Mouse (Mus musculus) liver, embryonic 15.5 days (tissue): ENCODE measurements around the gene Poldip3. TPM values are rescaled to one million over a fixed set of nuclear protein-coding genes. Genes with fewer than 3 reads are reported as not detected.

ENCODE experiments used
- ATAC-seq: fragments of 200-750 bp; cut with Nextera tagmentation; 2 replicates; pipeline ENCODE4 v1.8.0; 2017; ENCODE audit warnings: moderate number of reproducible peaks, mild to moderate bottlenecking, moderate library complexity; ENCODE audit not compliant: insufficient read depth
- H3K27ac ChIP-seq: fragments of 300-500 bp; sonication (generic); replicated peaks from 2 replicates; pipeline ENCODE4 v1.5.1; 2015; ENCODE audit warnings: mild to moderate bottlenecking, inconsistent platforms
- H3K27me3 ChIP-seq: fragments of 300-500 bp; sonication (generic); 2 replicates; pipeline ENCODE4 v1.6.1; 2015; ENCODE audit warnings: mild to moderate bottlenecking, inconsistent platforms
- H3K36me3 ChIP-seq: fragments of 300-500 bp; sonication (generic); replicated peaks from 2 replicates; pipeline ENCODE4 v1.6.1; 2015; ENCODE audit warnings: moderate library complexity, mild to moderate bottlenecking, inconsistent platforms
- H3K4me1 ChIP-seq: fragments of 300-500 bp; sonication (generic); replicated peaks from 2 replicates; pipeline ENCODE4 v1.6.1; 2015; ENCODE audit warnings: inconsistent platforms
- H3K4me2 ChIP-seq: fragments of 300-500 bp; sonication (generic); 2 replicates; pipeline ENCODE4 v1.6.1; 2015; ENCODE audit warnings: moderate library complexity, mild to moderate bottlenecking, inconsistent platforms
- H3K4me3 ChIP-seq: fragments of 300-500 bp; sonication (generic); replicated peaks from 2 replicates; pipeline ENCODE4 v1.5.1; 2015; ENCODE audit warnings: mild to moderate bottlenecking, inconsistent platforms
- H3K9ac ChIP-seq: fragments of 300-500 bp; sonication (generic); 2 replicates; pipeline ENCODE4 v1.6.1; 2015; ENCODE audit warnings: moderate library complexity, mild to moderate bottlenecking, inconsistent platforms
- H3K9me3 ChIP-seq: fragments of 300-500 bp; sonication (generic); replicated peaks from 2 replicates; pipeline ENCODE4 v1.6.1; 2016; ENCODE audit warnings: inconsistent platforms
- WGBS: fragments of 180-500 bp; shearing (Covaris S2); methylation state at CpG from one replicate; pipeline ENCODE4 v1.1.7; 2015; ENCODE audit warnings: mixed read lengths; ENCODE audit not compliant: insufficient replicate concordance; 5-methylcytosine and 5-hydroxymethylcytosine counted together
- polyA plus RNA-seq: library from polyadenylated mRNA; unstranded; fragments of >200 nt; fragmentation: Nextera tagmentation; extraction: Ambion mirVana; gene quantifications from 2 replicates; pipeline ENCODE4 v1.2.1, GENCODE M21; 2015

Poldip3 gene
- polyA plus RNA-seq, 1 experiment from 2014 or later: 55.5 TPM

GRCm38 (mm10) chr15:83122566-83123145 is 26.5 kb downstream of the Poldip3 start, which contains the start of gene Rrp7a:
Gene Rrp7a, minus strand, starts transcription at chr15:83122801.
- WGBS: 3% methylated on average over 32 of the region's 32 CpGs
- peaks cover 51% of the 10 kb centered on the region for H3K36me3 ChIP-seq
- peak within 1 kb of the TSS; percentile 93 for H3K4me3 ChIP-seq
- no peaks in the 10 kb centered on the region for H3K27me3 ChIP-seq
- peak; percentile 88 for ATAC-seq
- peak within 1 kb of the TSS; percentile 75 for H3K9ac ChIP-seq
- H3K4me2 ChIP-seq: peak within 1 kb of the TSS; percentile 89
- H3K27ac ChIP-seq: peak within 1 kb of the TSS; percentile 74
- peaks cover 18% of the 10 kb centered on the region for H3K4me1 ChIP-seq
- H3K9me3 ChIP-seq: no peaks in the 10 kb centered on the region

GRCm38 (mm10) chr15:83121709-83122565 is 27.2 kb downstream of the Poldip3 start:
- no peaks in the 10 kb centered on the region for H3K9me3 ChIP-seq
- H3K4me1 ChIP-seq: peaks cover 18% of the 10 kb centered on the region
- WGBS: 3% methylated on average over 42 of the region's 43 CpGs
- peak overlapping the region; percentile 75 for H3K9ac ChIP-seq
- H3K4me3 ChIP-seq: peak overlapping the region; percentile 93
- ATAC-seq: peak; percentile 47
- peak overlapping the region; percentile 74 for H3K27ac ChIP-seq
- H3K36me3 ChIP-seq: peaks cover 51% of the 10 kb centered on the region
- peak overlapping the region; percentile 89 for H3K4me2 ChIP-seq
- no peaks in the 10 kb centered on the region for H3K27me3 ChIP-seq

- Histone ChIP-seq H3K4me1 (peaks cover 18% of the 10 kb centered on the region), H3K36me3 (peaks cover 50% of the 10 kb centered on the region), H3K27me3 (no peaks in the 10 kb centered on the region), H3K4me3 (no peak overlapping the region), H3K4me2 (no peak overlapping the region), H3K27ac (no peak overlapping the region), H3K9me3 (no peaks in the 10 kb centered on the region), H3K9ac (no peak overlapping the region)
- WGBS: 69% methylated on average over 7 of the region's 7 CpGs
- no peak for ATAC-seq
Measured at GRCm38 (mm10) chr15:83118360-83118759, 30.8 kb downstream of the Poldip3 start.

- 83% methylated on average over 6 of the region's 6 CpGs for WGBS
- Histone ChIP-seq H3K36me3 (peaks cover 48% of the 10 kb centered on the region), H3K4me3 (no peak overlapping the region)
Measured at GRCm38 (mm10) chr15:83115071-83115470, 34.1 kb downstream of the Poldip3 start.

GRCm38 (mm10) chr15:83114106-83114505 is 35.1 kb downstream of the Poldip3 start:
- Histone ChIP-seq H3K4me1 (peaks cover 6% of the 10 kb centered on the region), H3K4me3 (no peak overlapping the region), H3K27ac (no peak overlapping the region), H3K4me2 (no peak overlapping the region), H3K9ac (no peak overlapping the region), H3K9me3 (no peaks in the 10 kb centered on the region), H3K27me3 (no peaks in the 10 kb centered on the region), H3K36me3 (peaks cover 39% of the 10 kb centered on the region)
- ATAC-seq: no peak
- WGBS: 80% methylated on average over 9 of the region's 9 CpGs

More at GRCm38 (mm10) chr15:83115071-83115470, 34.1 kb downstream of the Poldip3 start:
- Histone ChIP-seq H3K4me2 (no peak overlapping the region), H3K9me3 (no peaks in the 10 kb centered on the region), H3K4me1 (peaks cover 6% of the 10 kb centered on the region), H3K9ac (no peak overlapping the region), H3K27me3 (no peaks in the 10 kb centered on the region), H3K27ac (no peak overlapping the region)
- ATAC-seq: no peak

GRCm38 (mm10) chr15:83112898-83113297 is 36.3 kb downstream of the Poldip3 start:
- WGBS: 19% methylated on average over 11 of the region's 11 CpGs
- Histone ChIP-seq H3K9ac (no peak overlapping the region), H3K36me3 (peaks cover 27% of the 10 kb centered on the region), H3K27me3 (no peaks in the 10 kb centered on the region), H3K4me1 (peaks cover 6% of the 10 kb centered on the region), H3K4me2 (no peak overlapping the region), H3K4me3 (no peak overlapping the region), H3K9me3 (no peaks in the 10 kb centered on the region), H3K27ac (no peak overlapping the region)
- ATAC-seq: no peak

- no peak overlapping the region for H3K4me2 ChIP-seq
- H3K27ac ChIP-seq: no peak overlapping the region
- no peaks in the 10 kb centered on the region for H3K27me3 ChIP-seq
- 65% methylated on average over 7 of the region's 7 CpGs for WGBS
- peaks cover 17% of the 10 kb centered on the region for H3K36me3 ChIP-seq
- no peak overlapping the region for H3K4me3 ChIP-seq
- peaks cover 6% of the 10 kb centered on the region for H3K4me1 ChIP-seq
- H3K9ac ChIP-seq: no peak overlapping the region
- H3K9me3 ChIP-seq: no peaks in the 10 kb centered on the region
- no peak for ATAC-seq
Measured at GRCm38 (mm10) chr15:83111874-83112273, 37.3 kb downstream of the Poldip3 start.

GRCm38 (mm10) chr15:83111290-83111689 is 37.9 kb downstream of the Poldip3 start:
- Histone ChIP-seq H3K27ac (no peak overlapping the region), H3K4me3 (no peak overlapping the region), H3K4me1 (peaks cover 6% of the 10 kb centered on the region), H3K9ac (no peak overlapping the region), H3K9me3 (no peaks in the 10 kb centered on the region), H3K27me3 (no peaks in the 10 kb centered on the region), H3K4me2 (no peak overlapping the region), H3K36me3 (peaks cover 12% of the 10 kb centered on the region)
- no peak for ATAC-seq
- WGBS: 57% methylated on average over 6 of the region's 6 CpGs

GRCm38 (mm10) chr15:83107814-83108213 is 41.4 kb downstream of the Poldip3 start:
- Histone ChIP-seq H3K27ac (no peak overlapping the region), H3K9ac (no peak overlapping the region), H3K4me2 (no peak overlapping the region), H3K4me3 (no peak overlapping the region), H3K27me3 (no peaks in the 10 kb centered on the region), H3K9me3 (no peaks in the 10 kb centered on the region), H3K4me1 (peaks cover 2% of the 10 kb centered on the region; the same call in 1 of the 2 replicates), H3K36me3 (no peaks in the 10 kb centered on the region)
- WGBS: 75% methylated on average over 6 of the region's 6 CpGs
- ATAC-seq: no peak

- no peak overlapping the region for H3K4me3 ChIP-seq
- no peaks in the 10 kb centered on the region for H3K27me3 ChIP-seq
- no peak overlapping the region for H3K27ac ChIP-seq
- H3K36me3 ChIP-seq: no peaks in the 10 kb centered on the region
- WGBS: 71% methylated on average over 6 of the region's 6 CpGs
- H3K9ac ChIP-seq: no peak overlapping the region
- no peaks in the 10 kb centered on the region for H3K9me3 ChIP-seq
- H3K4me2 ChIP-seq: no peak overlapping the region
- no peaks in the 10 kb centered on the region for H3K4me1 ChIP-seq
- ATAC-seq: no peak
Measured at GRCm38 (mm10) chr15:83106426-83106825, 42.8 kb downstream of the Poldip3 start.

GRCm38 (mm10) chr15:83103111-83103510 is 46.1 kb downstream of the Poldip3 start:
- Histone ChIP-seq H3K4me3 (no peak overlapping the region), H3K4me1 (peaks cover 17% of the 10 kb centered on the region), H3K9ac (no peak overlapping the region), H3K27me3 (peaks cover 14% of the 10 kb centered on the region), H3K27ac (no peak overlapping the region), H3K36me3 (no peaks in the 10 kb centered on the region), H3K4me2 (no peak overlapping the region), H3K9me3 (no peaks in the 10 kb centered on the region)
- ATAC-seq: no peak
- 59% methylated on average over 1 of the region's 1 CpGs for WGBS
